Mouse (Mus musculus) mesoderm, embryonic 11.5 days (tissue): Measurements from ENCODE around the gene Gm10477.
"Not testable (repeated sequence)": the region's sequence is repeated elsewhere in the genome, so short reads cannot be mapped to it uniquely, and the experiment has no call there.

Experiments
- DNase-seq: peaks from one replicate; pipeline ENCODE4 v3.0.0-alpha.2; 2012; ENCODE audit warnings: low read depth, low spot score

The Gm10477 gene

DNA sequence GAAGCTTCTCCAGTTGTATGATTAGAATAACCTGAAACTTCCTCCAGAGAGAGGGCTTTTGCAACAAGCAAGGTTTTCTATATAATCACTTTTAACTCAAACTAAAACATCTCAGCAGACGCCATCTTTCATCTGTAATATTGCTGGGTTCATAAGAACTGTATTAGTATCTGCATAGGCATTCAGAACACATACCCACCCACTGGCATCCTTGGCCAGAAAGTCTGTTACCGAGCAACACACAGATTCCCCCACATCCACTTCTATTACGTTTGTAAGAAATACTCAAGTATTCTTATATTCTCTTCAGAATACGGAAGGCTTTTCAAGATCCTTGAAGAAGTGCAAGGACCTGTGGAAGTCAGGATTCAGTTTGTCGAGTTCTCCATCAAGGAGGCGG lies at the start of gene Gm10477:
TSS of gene Gm10477 (plus strand) at position 301 of the 400 bp plus-strand sequence.
- DNase-seq = not testable (repeated sequence)

DNA sequence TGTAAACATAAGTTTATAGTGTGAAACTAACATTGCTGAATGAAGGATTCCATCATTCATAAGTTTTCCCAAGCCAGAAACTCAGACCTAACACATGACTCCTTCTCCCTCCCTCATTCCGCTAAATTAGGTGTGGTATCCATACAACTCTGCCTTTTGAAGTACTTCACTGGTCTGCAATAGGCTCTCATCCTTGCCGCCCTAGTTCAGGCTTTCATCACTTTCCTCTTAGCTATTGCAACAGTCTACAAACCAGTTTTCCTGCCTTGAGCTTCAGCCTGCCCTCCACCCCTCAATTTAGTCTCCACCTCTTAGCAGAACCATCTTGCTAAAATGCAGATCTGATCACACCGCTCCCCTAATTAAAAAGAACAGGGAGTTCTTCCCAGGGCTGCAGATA lies 47.0 kb upstream of the Gm10477 start:
- no peak for DNase-seq

DNA sequence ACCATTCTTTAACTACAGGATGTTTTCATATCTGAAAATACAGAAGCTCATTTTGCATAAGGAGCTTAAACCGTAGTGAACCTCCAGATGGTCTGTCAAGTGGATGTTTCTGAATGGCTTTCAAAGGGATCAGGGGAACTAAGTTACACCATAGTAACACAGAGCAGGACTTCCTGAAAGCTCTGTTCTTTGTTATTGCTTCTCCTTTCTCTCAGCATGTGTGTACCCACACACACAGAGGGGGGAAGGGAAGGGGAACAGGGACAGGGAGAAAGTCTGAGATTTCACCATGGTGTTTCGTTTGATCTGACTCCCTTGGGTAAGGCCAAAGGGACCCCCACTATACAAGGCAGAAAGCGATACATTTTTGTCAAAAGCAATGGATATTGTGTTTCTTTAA lies 42.6 kb upstream of the Gm10477 start:
- no peak for DNase-seq

DNA sequence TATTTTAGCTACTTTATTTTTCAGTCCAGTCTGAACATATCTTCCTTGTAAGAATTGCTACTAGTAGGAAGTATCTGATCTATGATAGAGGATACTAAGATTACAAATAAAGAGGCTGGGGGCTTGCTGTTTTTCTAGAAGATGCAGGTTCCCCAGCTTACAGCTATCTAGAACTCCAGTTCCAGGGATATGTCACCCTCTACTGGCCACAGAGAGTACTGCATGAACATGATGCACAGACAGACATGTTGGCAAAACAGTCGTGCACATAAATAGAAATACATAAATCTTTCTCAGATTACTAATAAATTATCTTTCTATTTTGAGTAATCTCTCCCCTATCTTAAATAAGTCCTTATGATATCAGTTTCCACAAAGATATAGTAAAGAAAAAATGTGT lies 34.8 kb upstream of the Gm10477 start:
- peak; percentile 77 for DNase-seq

DNA sequence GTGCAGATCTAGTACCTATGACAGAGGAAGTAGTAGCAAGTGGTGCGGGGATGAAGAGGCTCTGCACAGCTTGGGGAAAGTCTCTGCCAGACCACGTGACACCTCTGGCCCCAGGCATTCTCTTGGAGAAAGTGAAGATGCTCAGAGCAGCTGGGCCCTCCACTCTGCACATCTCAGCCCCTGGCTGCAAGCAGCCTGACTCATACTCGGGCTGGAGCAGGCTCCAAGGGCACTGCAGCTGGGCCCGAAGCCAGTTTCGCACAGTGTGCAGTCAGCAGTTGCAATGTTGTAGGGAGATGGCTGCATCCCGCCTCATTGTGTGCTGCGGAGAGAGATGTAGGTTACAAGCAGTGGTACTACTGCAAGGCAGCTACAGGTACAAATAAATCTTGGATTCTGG lies 27.3 kb upstream of the Gm10477 start:
- no peak for DNase-seq

DNA sequence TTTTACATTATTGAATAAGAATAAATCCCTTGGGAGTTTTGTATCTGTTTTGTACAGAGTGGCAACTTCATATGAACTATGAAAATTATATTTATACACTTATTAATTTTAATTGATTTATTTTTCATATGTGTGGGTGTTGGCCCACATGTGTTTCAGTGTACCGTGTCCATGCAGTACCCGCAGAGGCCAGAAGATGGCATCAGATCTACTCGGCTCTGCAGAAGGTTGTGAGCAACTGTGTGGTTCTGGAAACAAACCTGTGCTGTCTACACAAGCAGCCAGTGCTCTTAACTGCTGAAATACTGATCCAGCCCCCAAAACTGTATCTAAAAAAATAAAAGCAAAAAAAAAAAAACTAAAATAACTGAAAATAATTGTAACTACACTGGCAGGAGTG lies 6.7 kb downstream of the Gm10477 start:
- DNase-seq = peak; percentile 37

DNA sequence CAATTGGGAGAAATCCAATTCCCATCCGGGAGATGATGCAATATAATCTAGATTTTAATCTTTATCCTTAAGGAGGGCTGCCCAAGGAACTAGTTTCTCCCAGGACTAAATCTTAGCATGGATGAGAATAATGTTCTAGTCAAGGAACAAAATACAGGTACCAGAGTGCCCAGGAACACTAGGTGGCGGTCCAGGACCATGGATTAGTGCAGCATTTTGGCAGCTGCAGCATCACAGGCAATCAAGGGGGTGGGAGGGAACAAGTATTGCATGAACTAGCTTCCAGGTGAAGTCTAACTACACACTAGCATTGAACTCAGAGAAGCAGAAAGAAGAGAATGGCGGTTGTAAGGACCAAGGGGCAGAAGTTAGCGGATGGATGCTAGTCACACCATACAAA lies 12.6 kb downstream of the Gm10477 start:
- peak; percentile 20 for DNase-seq

DNA sequence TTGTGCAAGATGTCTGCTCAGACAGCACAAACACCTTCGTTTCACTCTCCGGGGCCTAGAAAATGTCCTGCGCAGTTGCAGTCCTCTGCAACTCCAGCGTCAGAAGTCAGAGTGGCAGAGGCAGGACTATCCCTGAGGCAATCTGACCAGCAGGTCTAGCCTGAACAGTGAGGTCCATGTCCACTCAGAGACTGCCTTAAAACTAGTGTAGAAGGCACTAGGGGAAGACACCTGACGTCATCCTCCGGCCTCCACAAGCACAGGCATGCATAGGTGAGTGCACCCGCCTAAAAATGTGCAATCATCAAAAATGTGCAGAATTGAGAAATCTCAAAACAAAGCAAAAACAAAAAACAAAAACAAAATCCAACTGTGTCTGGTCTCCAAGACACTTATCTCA lies 25.0 kb downstream of the Gm10477 start, which contains the start of gene Gm648:
TSS of gene Gm648 (minus strand) at position 101 of the 400 bp plus-strand sequence.
- DNase-seq = no peak

DNA sequence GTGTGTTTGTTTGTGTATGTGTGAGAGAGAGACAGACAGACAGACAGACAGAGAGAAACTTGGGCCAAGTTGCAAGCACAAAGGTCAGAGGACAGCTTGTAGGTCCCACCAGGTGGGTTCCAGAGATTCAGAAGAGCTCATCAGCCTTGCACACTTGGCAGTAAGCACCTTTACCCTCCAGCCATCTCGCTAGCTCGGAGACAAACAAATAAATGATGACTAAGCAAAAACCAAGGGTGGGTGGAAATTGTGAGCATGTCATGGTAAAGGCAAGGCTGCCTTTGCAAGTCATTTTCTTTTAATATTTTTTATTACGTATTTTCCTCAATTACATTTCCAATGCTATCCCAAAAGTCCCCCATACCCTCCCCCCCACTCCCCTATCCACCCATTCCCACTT lies 29.0 kb downstream of the Gm10477 start:
- DNase-seq = no peak

DNA sequence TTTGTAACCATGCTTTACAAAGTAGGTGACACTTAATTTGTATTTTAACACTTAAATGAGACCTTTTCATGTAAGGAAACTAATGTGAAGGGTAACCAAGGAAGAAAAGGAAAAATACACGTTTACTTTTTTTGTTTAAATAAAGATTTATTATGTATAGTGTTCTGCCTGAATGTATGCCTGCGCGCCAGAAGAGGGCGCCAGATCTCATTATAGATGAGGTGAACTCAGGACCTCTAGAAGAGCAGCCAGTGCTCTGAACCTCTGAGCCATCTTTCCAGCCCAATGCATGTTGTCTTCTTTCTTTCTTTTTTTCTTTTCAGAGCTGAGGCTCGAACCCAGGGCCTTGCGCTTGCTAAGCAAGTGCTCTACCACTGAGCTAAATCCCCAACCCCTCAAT lies 47.9 kb downstream of the Gm10477 start:
- DNase-seq = peak; percentile 33
